Comparison of ENCODE assay signal across 18 mouse cellular contexts in the genomic region with DNA sequence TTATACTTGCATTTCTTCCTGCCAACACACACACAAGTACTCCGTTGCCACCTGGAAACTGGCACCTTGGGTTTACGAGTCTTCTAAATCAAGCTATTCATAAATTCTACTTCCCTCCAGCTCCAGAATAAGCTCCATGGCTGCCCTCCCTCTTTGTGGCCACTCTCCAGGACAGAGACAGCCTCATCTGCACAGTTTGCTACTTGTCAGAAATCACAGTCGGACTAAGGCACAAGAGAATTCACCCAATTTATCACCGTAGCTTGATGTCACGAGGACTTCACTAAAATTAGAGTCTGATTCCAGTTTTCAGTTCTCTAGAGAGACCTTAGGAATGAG. TPM values are rescaled to one million over a fixed set of nuclear protein-coding genes. Genes with fewer than 3 reads are reported as not detected.
DNase-seq lines count a peak whose midpoint lies in the region; ATAC-seq and TF ChIP-seq lines count a peak whose summit lies in the region.
"Had no signal": no experiment of that assay in that cellular context is flagged by ENCODE, and none has a peak within 500 bp of the region (broad histone marks: within the 10 kb centered on the region; RNA-seq: fewer than 3 reads in every experiment).

No protein-coding gene starts in this region.

- no peak overlapping the region for H3K9ac ChIP-seq in hindbrain, embryonic 13.5 days
- H3K9ac ChIP-seq in hindbrain, embryonic 14.5 days: no peak overlapping the region
- no peak overlapping the region for H3K9ac ChIP-seq in lung, embryonic 16.5 days (ENCODE audit: low read length)
- H3K9ac ChIP-seq in embryonic facial prominence, embryonic 15.5 days: no peak overlapping the region
- H3K9ac ChIP-seq in limb, embryonic 15.5 days: no peak overlapping the region
- H3K9ac ChIP-seq: liver, postnatal 0 days; midbrain, embryonic 12.5 days; stomach, embryonic 15.5 days had no signal

- peak overlapping the region; percentile 18; the same call in 1 of the 2 replicates for H3K27ac ChIP-seq in hindbrain, embryonic 13.5 days
- no peak overlapping the region for H3K27ac ChIP-seq in hindbrain, embryonic 14.5 days
- peak overlapping the region; percentile 18; the same call in 1 of the 2 replicates for H3K27ac ChIP-seq in lung, embryonic 16.5 days (ENCODE audit: low read length)
- 0 out of 2 replicates have a peak overlapping the region, but pooled peaks have one; percentile 48 for H3K27ac ChIP-seq in embryonic facial prominence, embryonic 15.5 days (replicated peaks)
- H3K27ac ChIP-seq in limb, embryonic 15.5 days: peak overlapping the region; percentile 74
- H3K27ac ChIP-seq: midbrain, embryonic 12.5 days; stomach, embryonic 15.5 days had no signal

- H3K4me3 ChIP-seq in hindbrain, embryonic 13.5 days: no peak overlapping the region
- no peak overlapping the region for H3K4me3 ChIP-seq in hindbrain, embryonic 14.5 days (replicated peaks; ENCODE audit: low read length)
- no peak overlapping the region for H3K4me3 ChIP-seq in lung, embryonic 16.5 days (ENCODE audit: low read length)
- no peak overlapping the region for H3K4me3 ChIP-seq in lung, adult 2 months (replicated peaks; ENCODE audit: extremely low read depth, low read depth, low read length)
- no peak overlapping the region for H3K4me3 ChIP-seq in embryonic facial prominence, embryonic 15.5 days (replicated peaks)
- H3K4me3 ChIP-seq in limb, embryonic 15.5 days: no peak overlapping the region
- H3K4me3 ChIP-seq: midbrain, embryonic 12.5 days; stomach, embryonic 15.5 days had no signal

- H3K27me3 ChIP-seq in hindbrain, embryonic 13.5 days: no peaks in the 10 kb centered on the region
- no peaks in the 10 kb centered on the region for H3K27me3 ChIP-seq in hindbrain, embryonic 14.5 days (ENCODE audit: control insufficient read depth, insufficient read depth, low read length)
- no peaks in the 10 kb centered on the region for H3K27me3 ChIP-seq in lung, embryonic 16.5 days (ENCODE audit: control insufficient read depth, insufficient read depth, low read depth, low read length)
- H3K27me3 ChIP-seq in embryonic facial prominence, embryonic 15.5 days: no peaks in the 10 kb centered on the region
- H3K27me3 ChIP-seq in limb, embryonic 15.5 days: no peaks in the 10 kb centered on the region
- H3K27me3 ChIP-seq: midbrain, embryonic 12.5 days; stomach, embryonic 15.5 days had no signal

- peaks cover 13% of the 10 kb centered on the region for H3K4me1 ChIP-seq in hindbrain, embryonic 13.5 days (replicated peaks)
- H3K4me1 ChIP-seq in hindbrain, embryonic 14.5 days (replicated peaks; ENCODE audit: control insufficient read depth, insufficient read depth, low read length): peaks cover 3% of the 10 kb centered on the region; the same call in 1 of the 2 replicates
- peaks cover 19% of the 10 kb centered on the region for H3K4me1 ChIP-seq in lung, embryonic 16.5 days (replicated peaks; ENCODE audit: control insufficient read depth, insufficient read depth, low read length)
- no peaks in the 10 kb centered on the region; the same call in 1 of the 2 replicates for H3K4me1 ChIP-seq in lung, adult 2 months (ENCODE audit: control insufficient read depth, insufficient read depth, low read length)
- peaks cover 16% of the 10 kb centered on the region for H3K4me1 ChIP-seq in embryonic facial prominence, embryonic 15.5 days
- peaks cover 27% of the 10 kb centered on the region; the same call in 1 of the 2 replicates for H3K4me1 ChIP-seq in limb, embryonic 15.5 days

- TF ChIP-seq POLR2A in lung, adult 2 months (IDR thresholded peaks at IDR 0.05; ENCODE audit: borderline replicate concordance, extremely low read depth, low read depth, low read length): no peak

- WGBS in hindbrain, embryonic 13.5 days: 66% methylated on average over 5 of the region's 5 CpGs
- 57% methylated on average over 5 of the region's 5 CpGs for WGBS in hindbrain, embryonic 14.5 days
- WGBS in lung, embryonic 16.5 days: 61% methylated on average over 5 of the region's 5 CpGs
- 75% methylated on average over 5 of the region's 5 CpGs for WGBS in lung, adult 2 months
- 78% methylated on average over 5 of the region's 5 CpGs for WGBS in embryonic facial prominence, embryonic 15.5 days
- 39% methylated on average over 5 of the region's 5 CpGs for WGBS in limb, embryonic 15.5 days

- no peaks in the 10 kb centered on the region for H3K9me3 ChIP-seq in hindbrain, embryonic 13.5 days
- no peaks in the 10 kb centered on the region for H3K9me3 ChIP-seq in hindbrain, embryonic 14.5 days (ENCODE audit: control insufficient read depth, low read length)
- H3K9me3 ChIP-seq in lung, embryonic 16.5 days (ENCODE audit: control insufficient read depth, low read length): no peaks in the 10 kb centered on the region
- no peaks in the 10 kb centered on the region for H3K9me3 ChIP-seq in embryonic facial prominence, embryonic 15.5 days (replicated peaks)
- H3K9me3 ChIP-seq in limb, embryonic 15.5 days: no peaks in the 10 kb centered on the region
- H3K9me3 ChIP-seq: midbrain, embryonic 12.5 days; stomach, embryonic 15.5 days had no signal

- DNase-seq in hindbrain, embryonic 14.5 days (ENCODE audit: low spot score): no peak
- no peak for DNase-seq in lung, adult 2 months
- no peak for DNase-seq in heart, adult 18-20 months
- DNase-seq: cerebellum, adult 8-10 months; gastrocnemius, postnatal 25 days; heart, postnatal 10 days; kidney, adult 11 months; kidney, postnatal 25 days; liver, postnatal 0 days; thymus, adult 18-20 months; thymus, postnatal 4 days had no signal

- H3K4me2 ChIP-seq in hindbrain, embryonic 13.5 days: no peak overlapping the region
- H3K4me2 ChIP-seq in hindbrain, embryonic 14.5 days (replicated peaks): no peak overlapping the region
- no peak overlapping the region for H3K4me2 ChIP-seq in lung, embryonic 16.5 days (ENCODE audit: low read depth, low read length)
- H3K4me2 ChIP-seq in embryonic facial prominence, embryonic 15.5 days (replicated peaks): no peak overlapping the region
- H3K4me2 ChIP-seq in limb, embryonic 15.5 days: no peak overlapping the region
- H3K4me2 ChIP-seq: heart, embryonic 11.5 days; midbrain, embryonic 12.5 days; stomach, embryonic 15.5 days had no signal

- H3K36me3 ChIP-seq in hindbrain, embryonic 13.5 days: no peaks in the 10 kb centered on the region
- no peaks in the 10 kb centered on the region for H3K36me3 ChIP-seq in hindbrain, embryonic 14.5 days (replicated peaks; ENCODE audit: control insufficient read depth, insufficient read depth)
- no peaks in the 10 kb centered on the region; the same call in 1 of the 2 replicates for H3K36me3 ChIP-seq in lung, embryonic 16.5 days (ENCODE audit: control insufficient read depth, insufficient read depth, low read length)
- H3K36me3 ChIP-seq in embryonic facial prominence, embryonic 15.5 days: 0 out of 2 replicates have a peak, but pooled peaks cover 3% of the 10 kb centered on the region
- no peaks in the 10 kb centered on the region for H3K36me3 ChIP-seq in limb, embryonic 15.5 days
- H3K36me3 ChIP-seq: stomach, embryonic 15.5 days had no signal

- ATAC-seq in hindbrain, embryonic 13.5 days (ENCODE audit: low FRiP score): no peak
- no peak for ATAC-seq in hindbrain, embryonic 14.5 days (ENCODE audit: low FRiP score)
- no peak for ATAC-seq in lung, embryonic 16.5 days (ENCODE audit: low read depth)
- no peak for ATAC-seq in embryonic facial prominence, embryonic 15.5 days (ENCODE audit: insufficient number of reproducible peaks, low FRiP score, low TSS enrichment, low read depth)
- ATAC-seq in limb, embryonic 15.5 days (ENCODE audit: insufficient number of reproducible peaks, low FRiP score, low TSS enrichment, low read depth): peak; percentile 78
- ATAC-seq: liver, postnatal 0 days had no signal

- TF ChIP-seq CTCF in lung, adult 2 months (IDR thresholded peaks at IDR 0.05; ENCODE audit: insufficient read depth, low read length): no peak

RNA-seq across cellular contexts. Expression of a gene that starts 9.8 kb away (rescaled TPM):
- 37.1 and 38.8 TPM in 2 replicates for polyA plus RNA-seq in hindbrain, embryonic 13.5 days (2015; fragmentation: Nextera tagmentation; extraction: Ambion mirVana)
- polyA plus RNA-seq in hindbrain, embryonic 14.5 days (2014; fragmentation: Nextera tagmentation; extraction: Ambion mirVana): 28.4 and 29.4 TPM in 2 replicates
- 47.2 and 50.0 TPM in 2 replicates for polyA plus RNA-seq in lung, embryonic 16.5 days (2015; fragmentation: Nextera tagmentation; extraction: Ambion mirVana)
- 9.0 and 14.6 TPM in 2 replicates for polyA plus RNA-seq in lung, adult 2 months (2012; rRNA removed)
- 52.3 and 59.9 TPM in 2 replicates for polyA plus RNA-seq in embryonic facial prominence, embryonic 15.5 days (2015; fragmentation: Nextera tagmentation; extraction: Ambion mirVana)
- 55.1 and 58.3 TPM in 2 replicates for polyA plus RNA-seq in limb, embryonic 15.5 days (2015; fragmentation: Nextera tagmentation; extraction: Ambion mirVana)
- total RNA-seq in heart, adult 18-20 months (2021): 1 to 10 TPM; 3.1 to 3.4 TPM
